Mouse (Mus musculus) E14TG2a.4 (cell line): ENCODE results near the gene Yipf3.
A peak's percentile ranks its signal among the peaks of the same experiment; 100 is the strongest.

Experiments used
- H3K27me3 ChIP-seq: 2 replicates; pipeline ENCODE4 v1.6.1; 2014; ENCODE audit warnings: low read length, control low read depth; ENCODE audit not compliant: insufficient read depth
- H3K36me3 ChIP-seq: 2 replicates; pipeline ENCODE4 v1.6.1; 2014; ENCODE audit warnings: low read length, control low read depth; ENCODE audit not compliant: insufficient read depth
- H3K4me1 ChIP-seq: replicated peaks from 2 replicates; pipeline ENCODE4 v1.6.1; 2014; ENCODE audit warnings: low read depth, low read length, control low read depth
- H3K4me3 ChIP-seq: replicated peaks from 2 replicates; pipeline ENCODE4 v1.5.1; 2014; ENCODE audit warnings: mild to moderate bottlenecking, low read length
- H3K9me3 ChIP-seq: 2 replicates; pipeline ENCODE4 v1.6.1; 2014; ENCODE audit warnings: low read length, control low read depth
- CTCF ChIP-seq: conservative IDR thresholded peaks from 2 replicates; pipeline ENCODE4 v1.5.1; 2014; ENCODE audit warnings: low read length
- NANOG ChIP-seq: IDR thresholded peaks from 2 replicates; pipeline ENCODE4 v1.6.1; 2014; ENCODE audit warnings: borderline replicate concordance, low read length, mixed read lengths
- POU5F1 ChIP-seq: IDR thresholded peaks from 2 replicates; pipeline ENCODE4 v1.6.1; 2014; ENCODE audit warnings: low read length, borderline replicate concordance

Gene Yipf3

DNA sequence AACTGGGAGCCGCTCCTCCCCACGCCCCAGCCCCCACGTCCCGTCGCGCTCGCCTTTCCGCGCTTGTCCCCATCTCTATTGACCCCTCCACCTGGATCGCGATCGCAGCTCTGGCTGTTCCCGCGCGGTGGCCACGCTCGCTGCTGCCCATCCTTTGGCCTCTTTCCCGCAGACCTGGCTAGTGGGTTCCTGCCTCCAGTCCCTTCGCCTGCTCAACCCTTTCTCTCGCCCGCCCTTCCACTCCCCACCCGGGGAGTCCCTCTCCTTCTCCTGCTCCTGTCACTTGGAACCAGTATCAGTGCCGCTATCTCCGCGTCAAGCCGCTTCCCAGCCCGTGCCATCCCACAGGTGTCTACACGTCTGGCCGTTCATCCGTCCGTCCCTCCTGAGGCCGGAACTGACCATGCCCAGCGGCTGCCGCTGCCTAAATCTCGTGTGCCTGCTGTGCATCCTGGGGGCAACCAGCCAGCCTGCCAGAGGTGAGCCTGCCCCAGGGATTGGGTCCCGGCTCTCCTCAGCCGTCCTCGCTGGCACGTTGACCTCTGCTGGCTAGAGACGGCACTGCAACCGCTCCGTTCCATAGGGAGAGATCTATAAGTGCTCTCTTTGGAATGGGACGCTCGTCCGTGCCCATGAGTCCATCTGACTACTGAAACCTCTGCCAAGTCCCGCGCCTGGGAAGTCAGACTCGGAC lies 50.5 kb downstream of the Yipf3 start:
- Histone ChIP-seq H3K4me1 (peaks cover 41% of the 10 kb centered on the region), H3K9me3 (no peaks in the 10 kb centered on the region), H3K4me3 (peak overlapping the region; percentile 80), H3K27me3 (peaks cover 77% of the 10 kb centered on the region), H3K36me3 (no peaks in the 10 kb centered on the region)
- TF ChIP-seq NANOG: no peak
- peak; percentile 93 for TF ChIP-seq CTCF

DNA sequence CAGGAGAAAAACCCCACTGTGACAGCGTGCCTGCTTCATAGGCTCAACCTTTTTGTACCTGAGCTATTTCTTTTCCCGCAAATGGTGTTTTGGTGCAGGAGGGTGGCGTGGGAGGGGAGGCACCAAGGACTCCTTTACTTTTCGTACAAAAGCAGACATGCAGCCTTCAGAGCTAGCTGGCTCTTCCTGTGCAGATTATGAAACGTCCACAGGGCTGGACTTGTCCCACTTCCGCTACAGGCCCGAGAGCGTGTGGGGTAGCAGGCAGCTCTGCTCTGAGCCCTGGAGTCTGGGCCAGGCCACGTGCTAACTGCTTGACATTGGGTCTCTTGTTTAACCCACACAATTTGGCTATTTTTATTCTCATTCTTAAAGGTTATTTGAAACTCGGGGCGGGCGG lies 54.0 kb downstream of the Yipf3 start:
- TF ChIP-seq POU5F1 (no peak), CTCF (no peak), NANOG (no peak)
- peaks cover 54% of the 10 kb centered on the region for H3K4me1 ChIP-seq
- peak overlapping the region; percentile 35; the same call in 1 of the 2 replicates for H3K4me3 ChIP-seq
- no peaks in the 10 kb centered on the region for H3K9me3 ChIP-seq
- peaks cover 46% of the 10 kb centered on the region for H3K27me3 ChIP-seq
- peaks cover 31% of the 10 kb centered on the region for H3K36me3 ChIP-seq
